Mouse (Mus musculus) intestine, embryonic 16.5 days (tissue): ENCODE measurements at regions not wholly inside any gene's neighbourhood (a gene's known extent, or its start where the extent isn't known, plus 50 kb on each side); places are given as distances from the start of the nearest gene placed in this dataset.

ENCODE experiments used
- ATAC-seq: fragments of 200-750 bp; cut with Nextera tagmentation; 2 replicates; pipeline ENCODE4 v1.8.0; 2017; ENCODE audit warnings: moderate TSS enrichment, moderate library complexity
- H3K27ac ChIP-seq: fragments of 300-500 bp; sonication (generic); 2 replicates; pipeline ENCODE4 v1.5.1; 2014; ENCODE audit warnings: mild to moderate bottlenecking, low read length
- H3K27me3 ChIP-seq: fragments of 300-500 bp; sonication (generic); replicated peaks from 2 replicates; pipeline ENCODE4 v1.6.1; 2014; ENCODE audit warnings: low read length, control low read depth, mixed read lengths; ENCODE audit not compliant: control insufficient read depth, insufficient read depth
- H3K36me3 ChIP-seq: fragments of 300-500 bp; sonication (generic); 2 replicates; pipeline ENCODE4 v1.6.1; 2014; ENCODE audit warnings: low read length, control low read depth; ENCODE audit not compliant: control insufficient read depth, insufficient read depth
- H3K4me1 ChIP-seq: fragments of 300-500 bp; sonication (generic); 2 replicates; pipeline ENCODE4 v1.6.1; 2014; ENCODE audit warnings: low read length, control low read depth, mixed read lengths; ENCODE audit not compliant: control insufficient read depth, insufficient read depth
- H3K4me2 ChIP-seq: fragments of 300-500 bp; sonication (generic); 2 replicates; pipeline ENCODE4 v1.6.1; 2014; ENCODE audit warnings: low read depth, low read length, control low read depth
- H3K4me3 ChIP-seq: fragments of 300-500 bp; sonication (generic); 2 replicates; pipeline ENCODE4 v1.5.1; 2014; ENCODE audit warnings: mild to moderate bottlenecking, low read length
- H3K9ac ChIP-seq: fragments of 300-500 bp; sonication (generic); 2 replicates; pipeline ENCODE4 v1.6.1; 2014; ENCODE audit warnings: low read depth, low read length
- H3K9me3 ChIP-seq: fragments of 300-500 bp; sonication (generic); 2 replicates; pipeline ENCODE4 v1.6.1; 2016; ENCODE audit warnings: low read length, control low read depth; ENCODE audit not compliant: control insufficient read depth
- WGBS: fragments of 180-500 bp; shearing (Covaris S2); extraction: QIAGEN DNeasy Blood & Tissue Kit; methylation state at CpG from one replicate; pipeline ENCODE4 v1.1.7; 2014; 5-methylcytosine and 5-hydroxymethylcytosine counted together

- Histone ChIP-seq H3K4me2 (no peak overlapping the region), H3K4me3 (no peak overlapping the region), H3K27me3 (no peaks in the 10 kb centered on the region), H3K9me3 (no peaks in the 10 kb centered on the region), H3K9ac (no peak overlapping the region), H3K4me1 (peaks cover 6% of the 10 kb centered on the region; the same call in 1 of the 2 replicates), H3K27ac (no peak overlapping the region), H3K36me3 (no peaks in the 10 kb centered on the region)
- WGBS = 84% methylated on average over 5 of the region's 5 CpGs
- no peak for ATAC-seq
Measured at GRCm38 (mm10) chr13:101996144-101996543, 228.1 kb upstream of the Pik3r1 start.

GRCm38 (mm10) chr13:101997415-101997814 is 229.4 kb upstream of the Pik3r1 start:
- Histone ChIP-seq H3K9ac (no peak overlapping the region), H3K4me2 (no peak overlapping the region), H3K27me3 (no peaks in the 10 kb centered on the region), H3K27ac (no peak overlapping the region), H3K9me3 (no peaks in the 10 kb centered on the region), H3K36me3 (no peaks in the 10 kb centered on the region), H3K4me1 (peaks cover 6% of the 10 kb centered on the region; the same call in 1 of the 2 replicates), H3K4me3 (no peak overlapping the region)
- WGBS = 89% methylated on average over 2 of the region's 2 CpGs
- ATAC-seq = no peak

- 64% methylated on average over 5 of the region's 5 CpGs for WGBS
- no peak overlapping the region for H3K27ac ChIP-seq
- no peak overlapping the region for H3K4me3 ChIP-seq
- no peaks in the 10 kb centered on the region for H3K36me3 ChIP-seq
- H3K4me1 ChIP-seq = no peaks in the 10 kb centered on the region
- H3K27me3 ChIP-seq = no peaks in the 10 kb centered on the region
- no peaks in the 10 kb centered on the region for H3K9me3 ChIP-seq
- H3K4me2 ChIP-seq = no peak overlapping the region
- no peak for ATAC-seq
- H3K9ac ChIP-seq = no peak overlapping the region
Measured at GRCm38 (mm10) chr13:102006565-102006964, 238.5 kb upstream of the Pik3r1 start.

- no peak overlapping the region for H3K27ac ChIP-seq
- no peaks in the 10 kb centered on the region for H3K4me1 ChIP-seq
- ATAC-seq = no peak
- H3K9me3 ChIP-seq = no peaks in the 10 kb centered on the region
- H3K27me3 ChIP-seq = no peaks in the 10 kb centered on the region
- H3K9ac ChIP-seq = no peak overlapping the region
- H3K4me3 ChIP-seq = no peak overlapping the region
- H3K36me3 ChIP-seq = no peaks in the 10 kb centered on the region
- 81% methylated on average over 2 of the region's 2 CpGs for WGBS
- H3K4me2 ChIP-seq = no peak overlapping the region
Measured at GRCm38 (mm10) chr13:102011965-102012364, 243.9 kb upstream of the Pik3r1 start.

GRCm38 (mm10) chr13:102014514-102014913 is 246.5 kb upstream of the Pik3r1 start:
- Histone ChIP-seq H3K27ac (no peak overlapping the region), H3K36me3 (no peaks in the 10 kb centered on the region), H3K4me1 (no peaks in the 10 kb centered on the region), H3K27me3 (no peaks in the 10 kb centered on the region), H3K4me2 (no peak overlapping the region), H3K9me3 (no peaks in the 10 kb centered on the region), H3K4me3 (no peak overlapping the region), H3K9ac (no peak overlapping the region)
- WGBS = 88% methylated on average over 2 of the region's 2 CpGs
- ATAC-seq = no peak

- no peak overlapping the region for H3K4me3 ChIP-seq
- H3K9ac ChIP-seq = no peak overlapping the region
- H3K36me3 ChIP-seq = no peaks in the 10 kb centered on the region
- H3K4me2 ChIP-seq = no peak overlapping the region
- no peaks in the 10 kb centered on the region for H3K9me3 ChIP-seq
- H3K27me3 ChIP-seq = no peaks in the 10 kb centered on the region
- WGBS = 70% methylated on average over 3 of the region's 3 CpGs
- H3K27ac ChIP-seq = no peak overlapping the region
- no peak for ATAC-seq
- no peaks in the 10 kb centered on the region for H3K4me1 ChIP-seq
Measured at GRCm38 (mm10) chr13:102014958-102015357, 246.9 kb upstream of the Pik3r1 start.

- 89% methylated on average over 5 of the region's 5 CpGs for WGBS
- H3K9me3 ChIP-seq = no peaks in the 10 kb centered on the region
- no peak overlapping the region for H3K4me2 ChIP-seq
- H3K9ac ChIP-seq = no peak overlapping the region
- H3K4me3 ChIP-seq = no peak overlapping the region
- H3K36me3 ChIP-seq = no peaks in the 10 kb centered on the region
- no peaks in the 10 kb centered on the region for H3K4me1 ChIP-seq
- ATAC-seq = no peak
- no peak overlapping the region for H3K27ac ChIP-seq
- no peaks in the 10 kb centered on the region for H3K27me3 ChIP-seq
Measured at GRCm38 (mm10) chr13:102016518-102016917, 248.5 kb upstream of the Pik3r1 start.

- Histone ChIP-seq H3K36me3 (no peaks in the 10 kb centered on the region), H3K9me3 (no peaks in the 10 kb centered on the region), H3K4me2 (no peak overlapping the region), H3K4me3 (no peak overlapping the region), H3K9ac (no peak overlapping the region), H3K4me1 (no peaks in the 10 kb centered on the region), H3K27ac (no peak overlapping the region), H3K27me3 (no peaks in the 10 kb centered on the region)
- WGBS = 87% methylated on average over 1 of the region's 1 CpGs
- no peak for ATAC-seq
Measured at GRCm38 (mm10) chr13:102022273-102022672, 254.3 kb upstream of the Pik3r1 start.

GRCm38 (mm10) chr13:102022757-102023156 is 254.7 kb upstream of the Pik3r1 start:
- Histone ChIP-seq H3K4me2 (no peak overlapping the region), H3K9me3 (no peaks in the 10 kb centered on the region), H3K4me1 (no peaks in the 10 kb centered on the region), H3K36me3 (no peaks in the 10 kb centered on the region), H3K27ac (no peak overlapping the region), H3K27me3 (no peaks in the 10 kb centered on the region), H3K9ac (no peak overlapping the region), H3K4me3 (no peak overlapping the region)
- 84% methylated on average over 4 of the region's 4 CpGs for WGBS
- ATAC-seq = 0 out of 2 replicates have a peak, but pooled peaks have one; percentile 34

- no peaks in the 10 kb centered on the region for H3K9me3 ChIP-seq
- H3K4me3 ChIP-seq = no peak overlapping the region
- peak; percentile 92 for ATAC-seq
- H3K36me3 ChIP-seq = no peaks in the 10 kb centered on the region
- 97% methylated on average over 1 of the region's 1 CpGs for WGBS
- H3K27me3 ChIP-seq = no peaks in the 10 kb centered on the region
- H3K4me1 ChIP-seq = no peaks in the 10 kb centered on the region
- H3K27ac ChIP-seq = no peak overlapping the region
- no peak overlapping the region for H3K9ac ChIP-seq
- no peak overlapping the region for H3K4me2 ChIP-seq
Measured at GRCm38 (mm10) chr13:102023624-102024023, 255.6 kb upstream of the Pik3r1 start.
